Mouse (Mus musculus): ENCODE measurements at regions not wholly inside any gene's neighbourhood (a gene's known extent, or its start where the extent isn't known, plus 50 kb on each side); places are given as distances from the start of the nearest gene placed in this dataset.

DNA sequence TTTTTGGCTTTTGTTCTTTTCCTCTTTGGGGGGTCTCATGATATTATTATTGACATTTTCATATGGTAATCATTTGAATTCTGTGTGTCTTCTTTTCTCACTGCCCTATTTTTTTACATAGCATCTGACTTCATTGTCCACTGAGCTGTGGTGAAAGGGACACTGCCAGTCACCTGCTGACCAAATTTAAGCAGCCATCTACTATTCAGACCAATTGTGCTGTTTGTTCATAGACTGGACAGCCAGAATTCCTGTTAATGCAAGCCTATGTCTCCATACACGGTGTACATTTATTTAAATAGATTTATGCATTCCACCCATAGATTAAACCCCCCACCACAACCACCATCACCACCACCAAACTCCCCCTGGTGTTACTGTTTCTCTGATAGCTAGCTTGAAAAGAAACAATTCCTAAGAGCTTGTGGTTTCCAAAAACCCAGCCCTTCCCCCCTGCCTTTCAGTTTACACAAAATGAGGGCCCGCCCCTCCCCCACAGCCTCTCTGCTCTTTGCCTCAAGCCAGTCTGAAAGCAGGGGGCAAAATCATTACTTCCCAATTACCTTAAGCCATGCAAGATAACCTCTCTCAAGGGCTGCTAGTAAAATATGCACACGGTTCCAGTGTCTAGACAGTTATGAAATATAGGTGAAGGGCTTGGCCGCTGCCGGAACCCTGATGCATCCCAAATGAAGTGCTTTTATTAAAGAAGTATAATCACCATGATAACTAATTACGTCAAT lies 390.8 kb upstream of the Cited2 start:
- H3K4me1 ChIP-seq (ENCODE audit: control insufficient read depth, insufficient read depth, low read length), result peaks cover 20% of the 10 kb centered on the region
- no peaks in the 10 kb centered on the region for H3K36me3 ChIP-seq (ENCODE audit: control insufficient read depth, insufficient read depth, low read length)
- no peak for ATAC-seq (replicated peaks; ENCODE audit: insufficient number of reproducible peaks, low FRiP score, low TSS enrichment)
- H3K27ac ChIP-seq (ENCODE audit: low read depth, low read length), result no peak overlapping the region
- H3K27me3 ChIP-seq (ENCODE audit: control insufficient read depth, insufficient read depth, low read length), result no peaks in the 10 kb centered on the region
- WGBS (ENCODE audit: insufficient replicate concordance), result 51% methylated on average over 6 of the region's 6 CpGs
- H3K4me3 ChIP-seq (ENCODE audit: low read depth, low read length), result peak overlapping the region; percentile 34
- H3K9ac ChIP-seq (ENCODE audit: low read depth, low read length), result peak overlapping the region; percentile 59; the same call in 1 of the 2 replicates
- H3K4me2 ChIP-seq, result peak overlapping the region; percentile 61
- H3K9me3 ChIP-seq (replicated peaks; ENCODE audit: control insufficient read depth, low read length), result no peaks in the 10 kb centered on the region

DNA sequence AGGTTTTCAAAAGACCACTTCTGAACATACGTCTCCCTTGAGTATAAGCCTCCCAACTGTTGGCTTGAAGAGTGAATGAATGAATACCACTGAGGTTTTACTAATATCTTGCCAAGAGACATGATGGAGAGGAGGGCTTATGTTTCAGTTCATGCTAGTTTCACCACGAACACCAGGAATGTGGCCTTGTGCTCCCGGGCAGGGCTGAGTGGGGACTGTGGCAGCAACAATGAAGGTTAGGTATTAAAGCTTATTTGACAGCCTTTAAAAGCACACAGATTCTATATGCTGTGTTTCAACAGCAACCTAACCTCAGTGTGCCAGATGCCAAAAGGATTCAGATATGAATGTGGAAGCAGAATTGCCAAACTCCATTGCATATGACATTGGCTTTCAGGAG lies 390.0 kb upstream of the Cited2 start:
- Histone ChIP-seq H3K36me3 (ENCODE audit: control insufficient read depth, insufficient read depth, low read length) (no peaks in the 10 kb centered on the region), H3K4me1 (ENCODE audit: control insufficient read depth, insufficient read depth, low read length) (peaks cover 20% of the 10 kb centered on the region), H3K27me3 (ENCODE audit: control insufficient read depth, insufficient read depth, low read length) (no peaks in the 10 kb centered on the region), H3K9me3 (replicated peaks; ENCODE audit: control insufficient read depth, low read length) (no peaks in the 10 kb centered on the region), H3K4me2 (no peak overlapping the region), H3K9ac (ENCODE audit: low read depth, low read length) (no peak overlapping the region), H3K4me3 (ENCODE audit: low read depth, low read length) (no peak overlapping the region), H3K27ac (ENCODE audit: low read depth, low read length) (no peak overlapping the region)
- WGBS (ENCODE audit: insufficient replicate concordance), result 59% methylated on average over 3 of the region's 3 CpGs
- no peak for ATAC-seq (replicated peaks; ENCODE audit: insufficient number of reproducible peaks, low FRiP score, low TSS enrichment)

DNA sequence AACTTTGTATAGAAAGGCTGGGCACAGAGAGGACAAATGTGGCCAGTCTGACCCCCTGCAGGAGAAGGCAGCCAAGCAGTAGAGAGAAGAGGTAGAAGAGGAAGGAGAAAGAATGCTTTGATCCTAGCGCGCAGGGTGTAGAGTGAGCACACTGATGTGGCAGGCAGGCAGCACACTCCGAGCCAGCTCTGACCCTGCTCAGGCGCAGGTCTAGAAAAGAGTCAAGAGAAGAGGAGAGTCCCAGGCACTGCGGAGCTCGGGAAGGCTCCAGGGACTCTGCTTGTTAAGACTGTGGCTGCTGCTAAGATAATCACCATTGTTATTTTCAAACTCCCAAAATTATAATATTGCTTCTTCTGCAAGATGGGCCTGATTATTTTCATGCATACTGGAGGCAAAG lies 389.3 kb upstream of the Cited2 start:
- peak overlapping the region; percentile 6; the same call in 1 of the 2 replicates for H3K27ac ChIP-seq (ENCODE audit: low read depth, low read length)
- H3K9ac ChIP-seq (ENCODE audit: low read depth, low read length), result no peak overlapping the region
- H3K4me3 ChIP-seq (ENCODE audit: low read depth, low read length), result no peak overlapping the region
- 7% methylated on average over 6 of the region's 6 CpGs for WGBS (ENCODE audit: insufficient replicate concordance)
- no peaks in the 10 kb centered on the region for H3K27me3 ChIP-seq (ENCODE audit: control insufficient read depth, insufficient read depth, low read length)
- ATAC-seq (replicated peaks; ENCODE audit: insufficient number of reproducible peaks, low FRiP score, low TSS enrichment), result no peak
- H3K9me3 ChIP-seq (replicated peaks; ENCODE audit: control insufficient read depth, low read length), result no peaks in the 10 kb centered on the region
- H3K4me2 ChIP-seq, result no peak overlapping the region; the same call in 1 of the 2 replicates
- H3K4me1 ChIP-seq (ENCODE audit: control insufficient read depth, insufficient read depth, low read length), result peaks cover 20% of the 10 kb centered on the region
- no peaks in the 10 kb centered on the region for H3K36me3 ChIP-seq (ENCODE audit: control insufficient read depth, insufficient read depth, low read length)

DNA sequence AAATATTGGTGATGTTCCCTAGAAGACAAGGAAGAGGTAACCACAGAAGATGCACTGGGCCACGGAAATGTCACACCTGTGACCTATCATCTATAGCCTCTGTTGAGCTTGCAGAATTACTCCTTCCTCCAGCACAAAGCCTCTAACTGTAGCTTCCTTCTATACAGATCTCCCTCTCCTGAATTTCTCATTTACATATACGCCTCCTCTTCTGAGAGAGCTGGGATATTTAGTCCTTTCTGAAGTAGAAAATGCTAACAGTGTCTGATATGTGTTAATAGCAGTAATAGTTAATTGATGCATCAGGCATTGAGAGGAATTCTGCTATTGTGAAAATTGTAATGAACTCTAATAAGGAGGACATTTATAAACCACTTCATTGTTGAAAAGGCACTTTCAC lies 385.8 kb upstream of the Cited2 start:
- Histone ChIP-seq H3K4me2 (no peak overlapping the region), H3K9me3 (replicated peaks; ENCODE audit: control insufficient read depth, low read length) (no peaks in the 10 kb centered on the region), H3K9ac (ENCODE audit: low read depth, low read length) (no peak overlapping the region), H3K27ac (ENCODE audit: low read depth, low read length) (no peak overlapping the region), H3K36me3 (ENCODE audit: control insufficient read depth, insufficient read depth, low read length) (no peaks in the 10 kb centered on the region), H3K27me3 (ENCODE audit: control insufficient read depth, insufficient read depth, low read length) (no peaks in the 10 kb centered on the region), H3K4me3 (ENCODE audit: low read depth, low read length) (no peak overlapping the region), H3K4me1 (ENCODE audit: control insufficient read depth, insufficient read depth, low read length) (peaks cover 12% of the 10 kb centered on the region)
- 70% methylated on average over 2 of the region's 2 CpGs for WGBS (ENCODE audit: insufficient replicate concordance)
- no peak for ATAC-seq (replicated peaks; ENCODE audit: insufficient number of reproducible peaks, low FRiP score, low TSS enrichment)

DNA sequence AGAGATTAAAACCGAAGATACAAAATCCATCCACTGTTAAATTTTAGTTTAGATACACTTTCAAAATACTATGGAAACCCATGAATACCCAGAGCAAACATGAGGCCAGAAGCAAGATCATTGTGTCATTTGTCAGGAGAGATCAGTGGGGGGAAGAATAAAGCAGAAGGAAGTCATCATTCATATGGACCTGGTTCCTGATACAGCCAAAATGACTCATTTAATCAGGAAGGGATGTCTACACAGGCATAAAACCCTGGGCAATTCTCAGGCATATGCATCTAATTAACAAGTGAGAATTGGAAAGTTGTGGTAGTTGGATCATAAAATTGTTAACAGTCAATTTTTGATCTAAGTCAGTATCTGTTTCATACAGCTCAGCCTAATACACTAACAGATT lies 379.2 kb upstream of the Cited2 start:
- WGBS (ENCODE audit: insufficient replicate concordance), result 85% methylated on average over 1 of the region's 1 CpGs
- H3K4me3 ChIP-seq (ENCODE audit: low read depth, low read length), result no peak overlapping the region
- H3K36me3 ChIP-seq (ENCODE audit: control insufficient read depth, insufficient read depth, low read length), result no peaks in the 10 kb centered on the region
- H3K9ac ChIP-seq (ENCODE audit: low read depth, low read length), result no peak overlapping the region
- no peaks in the 10 kb centered on the region for H3K4me1 ChIP-seq (ENCODE audit: control insufficient read depth, insufficient read depth, low read length)
- no peaks in the 10 kb centered on the region for H3K9me3 ChIP-seq (replicated peaks; ENCODE audit: control insufficient read depth, low read length)
- no peak overlapping the region for H3K4me2 ChIP-seq
- no peaks in the 10 kb centered on the region for H3K27me3 ChIP-seq (ENCODE audit: control insufficient read depth, insufficient read depth, low read length)
- no peak overlapping the region for H3K27ac ChIP-seq (ENCODE audit: low read depth, low read length)
- ATAC-seq (replicated peaks; ENCODE audit: insufficient number of reproducible peaks, low FRiP score, low TSS enrichment), result no peak

DNA sequence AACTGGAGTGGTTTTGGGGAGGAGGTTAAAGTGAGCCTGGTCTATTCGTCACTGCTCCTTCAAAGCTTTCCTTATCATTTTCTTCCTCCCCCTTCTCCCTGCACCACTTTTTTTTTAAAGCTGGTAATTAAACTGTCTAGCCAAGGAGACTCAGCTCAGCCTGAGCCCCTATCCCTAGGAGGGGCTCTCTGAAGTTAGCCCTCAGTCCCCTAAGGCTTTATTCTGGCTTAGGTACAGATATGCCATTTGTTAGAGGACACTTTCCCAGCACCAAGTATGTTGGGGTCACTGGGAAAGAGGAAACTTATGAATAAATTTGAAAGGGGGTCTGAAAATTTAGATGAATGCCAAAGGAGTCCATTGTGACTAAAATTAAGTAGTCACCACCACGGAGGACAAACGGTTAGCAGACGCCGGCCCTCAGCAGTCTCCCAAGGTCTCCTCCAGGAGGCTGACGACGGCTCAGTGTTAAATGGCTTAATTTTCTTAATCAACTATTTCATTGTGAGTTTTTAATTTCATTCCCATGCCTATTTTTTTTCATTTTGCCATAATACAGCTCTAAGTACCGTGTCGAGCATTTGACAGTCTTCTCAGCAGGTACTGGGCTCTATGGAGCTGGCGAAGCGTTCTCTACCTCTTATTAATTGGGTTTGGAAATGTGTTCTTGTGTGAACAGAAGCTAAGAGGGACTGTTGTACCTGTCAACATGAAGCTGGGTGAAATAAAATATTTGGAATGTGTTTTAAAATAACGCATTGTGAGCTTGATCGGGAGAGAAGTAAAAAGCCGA lies 370.6 kb upstream of the Cited2 start:
- Histone ChIP-seq H3K27ac (ENCODE audit: low read depth, low read length) (no peak overlapping the region), H3K27me3 (ENCODE audit: control insufficient read depth, insufficient read depth, low read length) (no peaks in the 10 kb centered on the region), H3K9me3 (replicated peaks; ENCODE audit: control insufficient read depth, low read length) (no peaks in the 10 kb centered on the region), H3K4me1 (ENCODE audit: control insufficient read depth, insufficient read depth, low read length) (no peaks in the 10 kb centered on the region), H3K36me3 (ENCODE audit: control insufficient read depth, insufficient read depth, low read length) (no peaks in the 10 kb centered on the region), H3K9ac (ENCODE audit: low read depth, low read length) (no peak overlapping the region), H3K4me3 (ENCODE audit: low read depth, low read length) (no peak overlapping the region), H3K4me2 (no peak overlapping the region)
- ATAC-seq (replicated peaks; ENCODE audit: insufficient number of reproducible peaks, low FRiP score, low TSS enrichment), result no peak
- WGBS (ENCODE audit: insufficient replicate concordance), result 80% methylated on average over 14 of the region's 14 CpGs

DNA sequence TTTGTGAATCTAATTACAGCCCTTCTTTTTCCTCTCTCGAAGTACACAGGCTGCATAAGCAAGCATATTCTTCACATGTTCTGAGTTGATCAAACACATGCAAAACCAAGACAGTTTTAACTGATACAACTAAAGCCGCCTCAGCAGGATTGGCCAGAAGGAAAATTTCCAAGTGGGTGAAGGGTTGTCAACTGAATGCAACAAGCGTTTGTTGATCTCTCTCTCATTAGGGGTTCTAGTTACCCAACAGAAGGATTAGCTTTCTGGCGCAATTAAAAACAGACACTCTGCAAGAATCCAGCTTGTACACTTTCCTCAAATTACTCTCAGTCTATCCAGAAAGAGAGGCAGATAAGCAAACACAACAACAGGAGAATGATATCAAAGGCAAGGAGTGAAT lies 367.5 kb upstream of the Cited2 start:
- H3K4me2 ChIP-seq, result no peak overlapping the region
- H3K9ac ChIP-seq (ENCODE audit: low read depth, low read length), result no peak overlapping the region
- WGBS (ENCODE audit: insufficient replicate concordance), result 48% methylated on average over 4 of the region's 4 CpGs
- H3K27me3 ChIP-seq (ENCODE audit: control insufficient read depth, insufficient read depth, low read length), result no peaks in the 10 kb centered on the region
- H3K36me3 ChIP-seq (ENCODE audit: control insufficient read depth, insufficient read depth, low read length), result no peaks in the 10 kb centered on the region
- ATAC-seq (replicated peaks; ENCODE audit: insufficient number of reproducible peaks, low FRiP score, low TSS enrichment), result no peak
- no peaks in the 10 kb centered on the region for H3K4me1 ChIP-seq (ENCODE audit: control insufficient read depth, insufficient read depth, low read length)
- no peak overlapping the region for H3K4me3 ChIP-seq (ENCODE audit: low read depth, low read length)
- H3K9me3 ChIP-seq (replicated peaks; ENCODE audit: control insufficient read depth, low read length), result no peaks in the 10 kb centered on the region
- no peak overlapping the region for H3K27ac ChIP-seq (ENCODE audit: low read depth, low read length)

DNA sequence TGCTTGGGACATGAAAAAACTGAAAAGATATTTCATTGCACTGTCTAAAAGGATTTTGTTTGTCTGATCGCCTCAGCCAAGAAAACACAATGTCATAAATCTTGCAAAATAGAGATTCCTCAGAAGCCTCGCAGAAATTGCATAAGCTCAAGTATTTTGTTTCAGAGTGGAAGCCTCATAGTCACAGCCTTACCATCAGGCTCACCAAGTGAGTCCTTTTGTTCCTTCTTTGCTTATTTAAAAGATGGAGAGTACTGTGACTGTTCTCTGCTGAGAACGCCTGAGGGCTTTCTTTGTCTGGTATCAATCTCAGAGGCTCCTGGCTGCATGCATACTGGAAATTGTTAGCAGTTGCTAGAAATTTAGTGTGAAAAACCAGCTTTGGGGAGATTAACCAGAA lies 367.0 kb upstream of the Cited2 start:
- H3K27me3 ChIP-seq (ENCODE audit: control insufficient read depth, insufficient read depth, low read length), result no peaks in the 10 kb centered on the region
- no peak overlapping the region for H3K27ac ChIP-seq (ENCODE audit: low read depth, low read length)
- WGBS (ENCODE audit: insufficient replicate concordance), result 48% methylated on average over 3 of the region's 3 CpGs
- H3K9me3 ChIP-seq (replicated peaks; ENCODE audit: control insufficient read depth, low read length), result no peaks in the 10 kb centered on the region
- H3K4me1 ChIP-seq (ENCODE audit: control insufficient read depth, insufficient read depth, low read length), result no peaks in the 10 kb centered on the region
- H3K4me3 ChIP-seq (ENCODE audit: low read depth, low read length), result no peak overlapping the region
- H3K9ac ChIP-seq (ENCODE audit: low read depth, low read length), result no peak overlapping the region
- H3K36me3 ChIP-seq (ENCODE audit: control insufficient read depth, insufficient read depth, low read length), result no peaks in the 10 kb centered on the region
- no peak for ATAC-seq (replicated peaks; ENCODE audit: insufficient number of reproducible peaks, low FRiP score, low TSS enrichment)
- no peak overlapping the region for H3K4me2 ChIP-seq
